Mouse (Mus musculus): Measurements from ENCODE around the gene Rbm48.

Gene Rbm48

GRCm38 (mm10) chr5:3551481-3551880 is 44.9 kb downstream of the Rbm48 start:
- no peak for DNase-seq (ENCODE audit: low read depth, low spot score)

- no peak for DNase-seq (ENCODE audit: low read depth, low spot score)
These were observed 50.2 kb downstream of the Rbm48 start for GRCm38 (mm10) chr5:3546226-3546625.

GRCm38 (mm10) chr5:3544480-3544769 is 52.0 kb downstream of the Rbm48 start:
- DNase-seq (ENCODE audit: low read depth, low spot score): no peak

GRCm38 (mm10) chr5:3543629-3544479 is 52.5 kb downstream of the Rbm48 start, which contains the start of gene Fam133b:
TSS of gene Fam133b (plus strand) at chr5:3543833.
- peak; percentile 77 for DNase-seq (ENCODE audit: low read depth, low spot score)

GRCm38 (mm10) chr5:3541871-3542270 is 54.5 kb downstream of the Rbm48 start:
- DNase-seq (ENCODE audit: low read depth, low spot score): no peak

- DNase-seq (ENCODE audit: low read depth, low spot score): no peak
These were observed 57.6 kb downstream of the Rbm48 start for GRCm38 (mm10) chr5:3538505-3539472.

GRCm38 (mm10) chr5:3536592-3537212 is 59.7 kb downstream of the Rbm48 start:
- DNase-seq (ENCODE audit: low read depth, low spot score): no peak

All from brain, embryonic 18.5 days (tissue).